Mouse (Mus musculus) stomach, postnatal 0 days (tissue): ENCODE data around the gene Mymx.

Experiments
- CTCF ChIP-seq: IDR thresholded peaks from 2 replicates; pipeline ENCODE4 v1.5.1; 2016; ENCODE audit warnings: antibody characterized with exemption, low read depth, mild to moderate bottlenecking, moderate library complexity
- EP300 ChIP-seq: optimal IDR thresholded peaks from 2 replicates; pipeline ENCODE3; 2016; ENCODE audit warnings: antibody characterized with exemption

- peak; percentile 88 for TF ChIP-seq CTCF
- TF ChIP-seq EP300, result no peak
Measured at GRCm38 (mm10) chr17:45642701-45643100, 40.8 kb upstream of the Mymx start.
